Mouse (Mus musculus) testis, adult 2 months (tissue): ENCODE measurements around the gene Lig3.

Experiments used
- CTCF ChIP-seq: fragments of 200-500 bp; IDR thresholded peaks from 2 replicates; pipeline ENCODE4 v1.5.1; 2012; ENCODE audit warnings: low read depth, mild to moderate bottlenecking, inconsistent platforms, low read length, moderate library complexity; ENCODE audit not compliant: control insufficient read depth, insufficient read depth, insufficient replicate concordance
- POLR2A ChIP-seq: fragments of 200-500 bp; IDR thresholded peaks from 2 replicates; pipeline ENCODE4 v1.6.1; 2012; ENCODE audit warnings: low read depth, mild to moderate bottlenecking, inconsistent platforms, low read length, moderate library complexity; ENCODE audit not compliant: control insufficient read depth

- no peak for TF ChIP-seq POLR2A
- TF ChIP-seq CTCF: no peak
Observed at GRCm38 (mm10) chr11:82780134-82780533, 774 bp upstream of the Lig3 start.
